Mouse (Mus musculus): ENCODE results near the gene Angptl2.
A peak's percentile ranks its signal among the peaks of the same experiment; 100 is the strongest.

Angptl2 gene

GRCm38 (mm10) chr2:33215700-33216509 lies at the start of gene Angptl2:
Gene Angptl2, plus strand, starts transcription at chr2:33216069.
- peak; percentile 89 to 92 for DNase-seq

GRCm38 (mm10) chr2:33167060-33167459 lies 48.8 kb upstream of the Angptl2 start:
- DNase-seq: no peak

- no peak for DNase-seq
Measured at GRCm38 (mm10) chr2:33169445-33169844, 46.4 kb upstream of the Angptl2 start.

GRCm38 (mm10) chr2:33170777-33171565 lies 44.9 kb upstream of the Angptl2 start:
- no peak for DNase-seq

GRCm38 (mm10) chr2:33173126-33173525 lies 42.7 kb upstream of the Angptl2 start:
- DNase-seq: no peak

GRCm38 (mm10) chr2:33173686-33174085 lies 42.2 kb upstream of the Angptl2 start:
- no peak for DNase-seq

- no peak for DNase-seq
Measured at GRCm38 (mm10) chr2:33176516-33176915, 39.4 kb upstream of the Angptl2 start.

- no peak for DNase-seq
Measured at GRCm38 (mm10) chr2:33176921-33177320, 38.9 kb upstream of the Angptl2 start.

- DNase-seq: no peak
Measured at GRCm38 (mm10) chr2:33177443-33178242, 38.2 kb upstream of the Angptl2 start.

GRCm38 (mm10) chr2:33178243-33178932 lies 37.5 kb upstream of the Angptl2 start:
- DNase-seq: no peak

GRCm38 (mm10) chr2:33179171-33179929 lies 36.5 kb upstream of the Angptl2 start:
- DNase-seq: no peak

GRCm38 (mm10) chr2:33179930-33180630 lies 35.8 kb upstream of the Angptl2 start:
- no peak for DNase-seq

- DNase-seq: no peak
Measured at GRCm38 (mm10) chr2:33183321-33183720, 32.5 kb upstream of the Angptl2 start.

GRCm38 (mm10) chr2:33184641-33185040 lies 31.2 kb upstream of the Angptl2 start:
- DNase-seq: no peak

- peak in 1 of 2 experiments; percentile 19 for DNase-seq
Measured at GRCm38 (mm10) chr2:33185258-33185657, 30.6 kb upstream of the Angptl2 start.

- DNase-seq: no peak
Measured at GRCm38 (mm10) chr2:33186505-33186904, 29.4 kb upstream of the Angptl2 start.

- no peak for DNase-seq
Measured at GRCm38 (mm10) chr2:33187874-33188273, 28.0 kb upstream of the Angptl2 start.

- no peak for DNase-seq
Measured at GRCm38 (mm10) chr2:33188925-33189670, 26.8 kb upstream of the Angptl2 start.

GRCm38 (mm10) chr2:33189976-33190375 lies 25.9 kb upstream of the Angptl2 start:
- DNase-seq: no peak

- DNase-seq: no peak
Measured at GRCm38 (mm10) chr2:33200368-33201068, 15.4 kb upstream of the Angptl2 start.
